Mouse (Mus musculus): ENCODE measurements around the gene Traf2. TPM values are rescaled to one million over a fixed set of nuclear protein-coding genes. Genes with fewer than 3 reads are reported as not detected.

Gene Traf2
- total RNA-seq, 2 experiments from 2014 or later, result 9.8 to 11.1 TPM

Other genes starting within 250 kb of the Traf2 start
- 100 to 1,000 TPM; 419 to 451 TPM for gene Grin1, start 227.8 kb downstream of the Traf2 start, total RNA-seq (2021)
- gene Man1b1, start 214.6 kb downstream of the Traf2 start, total RNA-seq (2021), result 10 to 100 TPM; 49.0 to 59.9 TPM
- gene Dpp7, start 190.6 kb downstream of the Traf2 start, total RNA-seq (2021), result 10 to 100 TPM; 24.7 to 29.4 TPM
- 10 to 100 TPM in 1 of 2 experiments, 1 to 10 TPM in 1; 9.2 to 11.8 TPM for gene Uap1l1, start 181.3 kb downstream of the Traf2 start, total RNA-seq (2021)
- gene Sapcd2, start 174.6 kb downstream of the Traf2 start, total RNA-seq (2021), result 10 to 100 TPM; 11.9 to 15.3 TPM
- gene Entpd2, start 151.1 kb downstream of the Traf2 start, total RNA-seq (2021), result 10 to 100 TPM; 22.3 to 23.4 TPM
- gene Npdc1, start 147.6 kb downstream of the Traf2 start, total RNA-seq (2021), result 100 to 1,000 TPM; 402 to 418 TPM
- gene Fut7, start 123.7 kb downstream of the Traf2 start, total RNA-seq (2021), result under 1 TPM; 0.31 to 0.81 TPM
- 100 to 1,000 TPM; 140 to 141 TPM for gene Abca2, start 118.2 kb downstream of the Traf2 start, total RNA-seq (2021)
- under 1 TPM in 1 of 2 experiments, not detected in 1; 0.58 TPM for gene Clic3, start 90.1 kb downstream of the Traf2 start, total RNA-seq (2021)
- 10 to 100 TPM; 52.1 to 57.7 TPM for gene Paxx, start 85.8 kb downstream of the Traf2 start, total RNA-seq (2021)
- 100 to 1,000 TPM; 234 to 420 TPM for gene Ptgds, start 76.9 kb downstream of the Traf2 start, total RNA-seq (2021)
- not detected for gene Lcn12, start 53.0 kb downstream of the Traf2 start, total RNA-seq (2021)
- 100 to 1,000 TPM; 130 to 134 TPM for gene Fbxw5, start 46.2 kb downstream of the Traf2 start, total RNA-seq (2021)
- gene C8g, start 45.2 kb downstream of the Traf2 start, total RNA-seq (2021), result 1 to 10 TPM; 1.5 to 1.7 TPM
- gene Edf1, start 10.9 kb upstream of the Traf2 start, total RNA-seq (2021), result 100 to 1,000 TPM; 214 to 226 TPM
- 1 to 10 TPM; 1.7 to 2.6 TPM for gene Mamdc4, start 27.9 kb upstream of the Traf2 start, total RNA-seq (2021)
- gene Phpt1, start 28.3 kb upstream of the Traf2 start, total RNA-seq (2021), result 10 to 100 TPM; 81.2 to 83.8 TPM
- gene Ajm1, start 34.8 kb upstream of the Traf2 start, total RNA-seq (2021), result 100 to 1,000 TPM in 1 of 2 experiments, 10 to 100 TPM in 1; 99.8 to 103 TPM
- 100 to 1,000 TPM; 105 to 107 TPM for gene Rabl6, start 61.6 kb upstream of the Traf2 start, total RNA-seq (2021)
- gene Ccdc183, start 70.7 kb upstream of the Traf2 start, total RNA-seq (2021), result not detected
- gene Tmem141, start 75.1 kb upstream of the Traf2 start, total RNA-seq (2021), result 10 to 100 TPM; 25.0 TPM
- gene Fcna, start 81.1 kb upstream of the Traf2 start, total RNA-seq (2021), result 1 to 10 TPM; 1.0 to 1.4 TPM
- not detected for gene Lcn8, start 106.2 kb upstream of the Traf2 start, total RNA-seq (2021)
- not detected for gene Lcn5, start 111.0 kb upstream of the Traf2 start, total RNA-seq (2021)
- gene Lcn6, start 129.8 kb upstream of the Traf2 start, total RNA-seq (2021), result not detected
- not detected for gene Lcn10, start 135.8 kb upstream of the Traf2 start, total RNA-seq (2021)
- not detected for gene Obp2a, start 153.1 kb upstream of the Traf2 start, total RNA-seq (2021)
- gene Bmyc, start 159.8 kb upstream of the Traf2 start, total RNA-seq (2021), result 10 to 100 TPM; 80.9 to 82.5 TPM
- gene Obp2b, start 190.1 kb upstream of the Traf2 start, total RNA-seq (2021), result not detected
- gene Lcn3, start 218.6 kb upstream of the Traf2 start, total RNA-seq (2021), result not detected
- gene Lcn11, start 230.1 kb upstream of the Traf2 start, total RNA-seq (2021), result not detected
- not detected for gene Gm13539, start 235.3 kb upstream of the Traf2 start, total RNA-seq (2021)